Mouse (Mus musculus) liver, embryonic 12.5 days (tissue): ENCODE results near the gene Mettl3. TPM values are rescaled to one million over a fixed set of nuclear protein-coding genes. Genes with fewer than 3 reads are reported as not detected.
A peak's percentile ranks its signal among the peaks of the same experiment; 100 is the strongest.
"Not testable (repeated sequence)": the region's sequence is repeated elsewhere in the genome, so short reads cannot be mapped to it uniquely, and the experiment has no call there.

Experiments
- ATAC-seq: fragments of 200-750 bp; cut with Nextera tagmentation; 2 replicates; pipeline ENCODE4 v1.8.0; 2017; ENCODE audit warnings: moderate number of reproducible peaks, mild to moderate bottlenecking, moderate library complexity
- H3K27ac ChIP-seq: fragments of 300-500 bp; sonication (generic); 2 replicates; pipeline ENCODE4 v1.5.1; 2016; ENCODE audit warnings: mild to moderate bottlenecking
- H3K27me3 ChIP-seq: fragments of 300-500 bp; sonication (generic); replicated peaks from 2 replicates; pipeline ENCODE4 v1.6.1; 2016; ENCODE audit warnings: mild to moderate bottlenecking, moderate library complexity
- H3K36me3 ChIP-seq: fragments of 300-500 bp; sonication (generic); 2 replicates; pipeline ENCODE4 v1.6.1; 2016; ENCODE audit warnings: mild to moderate bottlenecking, moderate library complexity
- H3K4me1 ChIP-seq: fragments of 300-500 bp; sonication (generic); 2 replicates; pipeline ENCODE4 v1.6.1; 2016
- H3K4me2 ChIP-seq: fragments of 300-500 bp; sonication (generic); 2 replicates; pipeline ENCODE4 v1.6.1; 2016; ENCODE audit warnings: mild to moderate bottlenecking, moderate library complexity
- H3K4me3 ChIP-seq: fragments of 300-500 bp; sonication (generic); 2 replicates; pipeline ENCODE4 v1.5.1; 2016; ENCODE audit warnings: mild to moderate bottlenecking, moderate library complexity
- H3K9ac ChIP-seq: fragments of 300-500 bp; sonication (generic); 2 replicates; pipeline ENCODE4 v1.6.1; 2016; ENCODE audit warnings: mild to moderate bottlenecking, moderate library complexity
- H3K9me3 ChIP-seq: fragments of 300-500 bp; sonication (generic); replicated peaks from 2 replicates; pipeline ENCODE4 v1.6.1; 2016; ENCODE audit warnings: mild to moderate bottlenecking, moderate library complexity
- WGBS: fragments of 180-500 bp; shearing (Covaris S2); methylation state at CpG from one replicate; pipeline ENCODE4 v1.1.7; 2016; ENCODE audit not compliant: insufficient replicate concordance; 5-methylcytosine and 5-hydroxymethylcytosine counted together
- polyA plus RNA-seq: library from polyadenylated mRNA; unstranded; fragments of >200 nt; fragmentation: Nextera tagmentation; extraction: Ambion mirVana; gene quantifications from 2 replicates; pipeline ENCODE4 v1.2.1, GENCODE M21; 2016

Gene Mettl3
- polyA plus RNA-seq, 1 experiment from 2014 or later, result 28.6 TPM

GRCm38 (mm10) chr14:52315792-52316440, 11.0 kb upstream of the Mettl3 start:
- ATAC-seq, result peak; percentile 53
- WGBS, result under 1% methylated on average over 35 of the region's 41 CpGs

GRCm38 (mm10) chr14:52315283-52315780, 10.4 kb upstream of the Mettl3 start:
- Histone ChIP-seq H3K4me2 (peak overlapping the region; percentile 74), H3K4me1 (peaks cover 20% of the 10 kb centered on the region), H3K27ac (no peak overlapping the region), H3K27me3 (peaks cover 62% of the 10 kb centered on the region), H3K4me3 (peak overlapping the region; percentile 61), H3K36me3 (peaks cover 29% of the 10 kb centered on the region), H3K9ac (peak overlapping the region; percentile 55), H3K9me3 (no peaks in the 10 kb centered on the region)
- peak; percentile 4; the same call in 1 of the 2 replicates for ATAC-seq
- WGBS, result 8% methylated on average over 17 of the region's 17 CpGs

More at GRCm38 (mm10) chr14:52315792-52316440, 11.0 kb upstream of the Mettl3 start:
- Histone ChIP-seq H3K27ac (peak overlapping the region; percentile 4; the same call in 1 of the 2 replicates), H3K4me1 (peaks cover 20% of the 10 kb centered on the region), H3K9me3 (no peaks in the 10 kb centered on the region), H3K4me2 (peak overlapping the region; percentile 74), H3K9ac (peak overlapping the region; percentile 55), H3K27me3 (peaks cover 62% of the 10 kb centered on the region), H3K4me3 (peak overlapping the region; percentile 61), H3K36me3 (peaks cover 24% of the 10 kb centered on the region)

- 39% methylated on average over 8 of the region's 8 CpGs for WGBS
- Histone ChIP-seq H3K4me2 (peak overlapping the region; percentile 74), H3K4me3 (0 out of 2 replicates have a peak overlapping the region, but pooled peaks have one; percentile 61), H3K27ac (no peak overlapping the region), H3K36me3 (peaks cover 30% of the 10 kb centered on the region), H3K9ac (no peak overlapping the region), H3K9me3 (no peaks in the 10 kb centered on the region), H3K27me3 (peaks cover 62% of the 10 kb centered on the region), H3K4me1 (peaks cover 20% of the 10 kb centered on the region)
- no peak for ATAC-seq
These were observed 9.9 kb upstream of the Mettl3 start for GRCm38 (mm10) chr14:52314808-52315150.

- Histone ChIP-seq H3K27me3 (peaks cover 56% of the 10 kb centered on the region), H3K4me3 (no peak overlapping the region), H3K9ac (no peak overlapping the region), H3K27ac (no peak overlapping the region), H3K4me2 (peak overlapping the region; percentile 74), H3K9me3 (no peaks in the 10 kb centered on the region), H3K36me3 (peaks cover 30% of the 10 kb centered on the region), H3K4me1 (peaks cover 20% of the 10 kb centered on the region)
- ATAC-seq, result no peak
- 54% methylated on average over 26 of the region's 26 CpGs for WGBS
These were observed 9.2 kb upstream of the Mettl3 start for GRCm38 (mm10) chr14:52313931-52314807.

- Histone ChIP-seq H3K36me3 (peaks cover 30% of the 10 kb centered on the region), H3K4me1 (peaks cover 42% of the 10 kb centered on the region), H3K27ac (no peak overlapping the region), H3K4me2 (no peak overlapping the region), H3K9ac (no peak overlapping the region), H3K27me3 (peaks cover 36% of the 10 kb centered on the region), H3K9me3 (no peaks in the 10 kb centered on the region), H3K4me3 (no peak overlapping the region)
- ATAC-seq, result no peak
- 72% methylated on average over 2 of the region's 2 CpGs for WGBS
These were observed 6.0 kb upstream of the Mettl3 start for GRCm38 (mm10) chr14:52310906-52311305.

- not testable (repeated sequence) for H3K4me2 ChIP-seq, H3K27ac ChIP-seq, H3K4me3 ChIP-seq, ATAC-seq, H3K9ac ChIP-seq, H3K9me3 ChIP-seq
- Histone ChIP-seq H3K36me3 (peaks cover 30% of the 10 kb centered on the region), H3K4me1 (peaks cover 43% of the 10 kb centered on the region), H3K27me3 (peaks cover 30% of the 10 kb centered on the region)
- 81% methylated on average over 6 of the region's 6 CpGs for WGBS
These were observed 5.4 kb upstream of the Mettl3 start for GRCm38 (mm10) chr14:52310343-52310742.

GRCm38 (mm10) chr14:52306100-52306499, 1.2 kb upstream of the Mettl3 start:
- Histone ChIP-seq H3K4me3 (no peak overlapping the region; the same call in 1 of the 2 replicates), H3K9ac (no peak overlapping the region), H3K9me3 (no peaks in the 10 kb centered on the region), H3K4me1 (peaks cover 45% of the 10 kb centered on the region), H3K4me2 (peak overlapping the region; percentile 71), H3K36me3 (peaks cover 8% of the 10 kb centered on the region; the same call in 1 of the 2 replicates), H3K27ac (peak overlapping the region; percentile 92), H3K27me3 (no peaks in the 10 kb centered on the region)
- peak; percentile 55 for ATAC-seq
- WGBS, result 77% methylated on average over 2 of the region's 2 CpGs

GRCm38 (mm10) chr14:52303517-52303916, 1.4 kb downstream of the Mettl3 start:
- peaks cover 20% of the 10 kb centered on the region for H3K36me3 ChIP-seq
- not testable (repeated sequence) for H3K9ac ChIP-seq, H3K27ac ChIP-seq, H3K27me3 ChIP-seq, H3K9me3 ChIP-seq, ATAC-seq
- 86% methylated on average over 3 of the region's 3 CpGs for WGBS
- peak overlapping the region; percentile 71 for H3K4me2 ChIP-seq
- peak overlapping the region; percentile 79 for H3K4me3 ChIP-seq
- peaks cover 39% of the 10 kb centered on the region for H3K4me1 ChIP-seq

- Histone ChIP-seq H3K36me3 (peaks cover 94% of the 10 kb centered on the region), H3K27me3 (no peaks in the 10 kb centered on the region), H3K4me1 (no peaks in the 10 kb centered on the region), H3K4me2 (no peak overlapping the region), H3K9me3 (no peaks in the 10 kb centered on the region), H3K9ac (no peak overlapping the region), H3K27ac (no peak overlapping the region), H3K4me3 (no peak overlapping the region)
- WGBS, result 69% methylated on average over 6 of the region's 6 CpGs
- no peak for ATAC-seq
These were observed 9.2 kb downstream of the Mettl3 start for GRCm38 (mm10) chr14:52295558-52296264.

GRCm38 (mm10) chr14:52284191-52284590, 20.7 kb downstream of the Mettl3 start:
- H3K36me3 ChIP-seq, result peaks cover 49% of the 10 kb centered on the region
- H3K4me3 ChIP-seq, result no peak overlapping the region
- no peak overlapping the region for H3K9ac ChIP-seq
- peaks cover 25% of the 10 kb centered on the region for H3K4me1 ChIP-seq
- 72% methylated on average over 3 of the region's 3 CpGs for WGBS
- ATAC-seq, result no peak
- H3K27ac ChIP-seq, result no peak overlapping the region
- H3K4me2 ChIP-seq, result no peak overlapping the region
- H3K9me3 ChIP-seq, result no peaks in the 10 kb centered on the region
- H3K27me3 ChIP-seq, result no peaks in the 10 kb centered on the region

- no peaks in the 10 kb centered on the region for H3K9me3 ChIP-seq
- H3K27me3 ChIP-seq, result no peaks in the 10 kb centered on the region
- H3K4me3 ChIP-seq, result no peak overlapping the region
- H3K27ac ChIP-seq, result no peak overlapping the region
- H3K4me2 ChIP-seq, result no peak overlapping the region
- H3K9ac ChIP-seq, result no peak overlapping the region
- H3K36me3 ChIP-seq, result peaks cover 44% of the 10 kb centered on the region
- WGBS, result 85% methylated on average over 5 of the region's 5 CpGs
- H3K4me1 ChIP-seq, result peaks cover 25% of the 10 kb centered on the region
- ATAC-seq, result no peak
These were observed 21.3 kb downstream of the Mettl3 start for GRCm38 (mm10) chr14:52283629-52284028.
